26 mouse cellular contexts compared by ENCODE assay signal in genomic region chr6:33937906-33938305, GRCm38 (mm10).
"Had no signal": no experiment of that assay in that cellular context is flagged by ENCODE, and none has a peak within 500 bp of the region (broad histone marks: within the 10 kb centered on the region; RNA-seq: fewer than 3 reads in every experiment).

No protein-coding gene starts in this region.

- H3K9me3 ChIP-seq: heart, embryonic 10.5 days; heart, embryonic 13.5 days; heart, embryonic 15.5 days; hindbrain, embryonic 13.5 days; hindbrain, embryonic 15.5 days; kidney, embryonic 15.5 days; limb, embryonic 13.5 days; limb, embryonic 15.5 days; liver, embryonic 12.5 days had no signal

- H3K4me3 ChIP-seq: heart, embryonic 10.5 days; heart, embryonic 13.5 days; heart, embryonic 15.5 days; hindbrain, embryonic 13.5 days; hindbrain, embryonic 15.5 days; kidney, embryonic 15.5 days; limb, embryonic 13.5 days; limb, embryonic 15.5 days; liver, embryonic 12.5 days had no signal

- H3K9ac ChIP-seq: heart, embryonic 13.5 days; heart, embryonic 15.5 days; hindbrain, embryonic 13.5 days; hindbrain, embryonic 15.5 days; kidney, embryonic 15.5 days; limb, embryonic 13.5 days; limb, embryonic 15.5 days; liver, embryonic 12.5 days; liver, embryonic 14.5 days had no signal

- DNase-seq: gastrocnemius, postnatal 14 days; gastrocnemius, postnatal 36 days; heart, adult 18-20 months; heart, postnatal 14 days; heart, postnatal 36 days; kidney, adult 11 months; kidney, adult 2 months; kidney, adult 9 months; kidney, postnatal 14 days; kidney, postnatal 36 days; layer of hippocampus, adult 9-11 months; layer of hippocampus, postnatal 36 days; left cerebral cortex, postnatal 4 days had no signal

- H3K4me2 ChIP-seq: heart, embryonic 13.5 days; heart, embryonic 15.5 days; hindbrain, embryonic 13.5 days; hindbrain, embryonic 15.5 days; kidney, embryonic 15.5 days; limb, embryonic 13.5 days; limb, embryonic 15.5 days; liver, embryonic 12.5 days had no signal

- H3K36me3 ChIP-seq: heart, embryonic 10.5 days; heart, embryonic 13.5 days; heart, embryonic 15.5 days; hindbrain, embryonic 13.5 days; hindbrain, embryonic 15.5 days; kidney, embryonic 15.5 days; limb, embryonic 13.5 days; limb, embryonic 15.5 days; liver, embryonic 12.5 days had no signal

- H3K27me3 ChIP-seq: heart, embryonic 13.5 days; heart, embryonic 15.5 days; hindbrain, embryonic 13.5 days; hindbrain, embryonic 15.5 days; kidney, embryonic 15.5 days; limb, embryonic 13.5 days; limb, embryonic 15.5 days; liver, embryonic 12.5 days had no signal

- H3K27ac ChIP-seq: heart, embryonic 10.5 days; heart, embryonic 13.5 days; heart, embryonic 15.5 days; hindbrain, embryonic 13.5 days; hindbrain, embryonic 15.5 days; hindbrain, postnatal 0 days; kidney, embryonic 15.5 days; kidney, postnatal 0 days; limb, embryonic 13.5 days; limb, embryonic 15.5 days; liver, embryonic 12.5 days; liver, embryonic 14.5 days had no signal

- ATAC-seq: hindbrain, postnatal 0 days; intestine, embryonic 16.5 days; liver, embryonic 12.5 days had no signal

- H3K4me1 ChIP-seq: hindbrain, embryonic 15.5 days; kidney, embryonic 15.5 days; limb, embryonic 15.5 days; liver, embryonic 12.5 days had no signal
